Mouse (Mus musculus) liver, embryonic 13.5 days (tissue): ENCODE measurements around the gene Ptgir. TPM values are rescaled to one million over a fixed set of nuclear protein-coding genes. Genes with fewer than 3 reads are reported as not detected.
A peak's percentile ranks its signal among the peaks of the same experiment; 100 is the strongest.

Experiments used
- ATAC-seq: fragments of 200-750 bp; cut with Nextera tagmentation; 2 replicates; pipeline ENCODE4 v1.8.0; 2017; ENCODE audit warnings: low read depth, mild to moderate bottlenecking, moderate number of reproducible peaks, moderate library complexity
- DNase-seq: peaks from one replicate; pipeline ENCODE4 v3.0.0; 2022
- H3K27ac ChIP-seq: fragments of 300-500 bp; sonication (generic); 2 replicates; pipeline ENCODE4 v1.5.1; 2015; ENCODE audit warnings: moderate library complexity, mild to moderate bottlenecking, inconsistent platforms
- H3K27me3 ChIP-seq: fragments of 300-500 bp; sonication (generic); 2 replicates; pipeline ENCODE4 v1.6.1; 2015; ENCODE audit warnings: mild to moderate bottlenecking, inconsistent platforms
- H3K36me3 ChIP-seq: fragments of 300-500 bp; sonication (generic); 2 replicates; pipeline ENCODE4 v1.6.1; 2015; ENCODE audit warnings: mild to moderate bottlenecking, inconsistent platforms
- H3K4me1 ChIP-seq: fragments of 300-500 bp; sonication (generic); replicated peaks from 2 replicates; pipeline ENCODE4 v1.6.1; 2015; ENCODE audit warnings: inconsistent platforms
- H3K4me2 ChIP-seq: fragments of 300-500 bp; sonication (generic); 2 replicates; pipeline ENCODE4 v1.6.1; 2015; ENCODE audit warnings: inconsistent platforms, mild to moderate bottlenecking, moderate library complexity
- H3K4me3 ChIP-seq: fragments of 300-500 bp; sonication (generic); replicated peaks from 2 replicates; pipeline ENCODE4 v1.5.1; 2015; ENCODE audit warnings: mild to moderate bottlenecking, inconsistent platforms
- H3K9ac ChIP-seq: fragments of 300-500 bp; sonication (generic); 2 replicates; pipeline ENCODE4 v1.6.1; 2015; ENCODE audit warnings: mild to moderate bottlenecking, inconsistent platforms
- H3K9me3 ChIP-seq: fragments of 300-500 bp; sonication (generic); replicated peaks from 2 replicates; pipeline ENCODE4 v1.6.1; 2016; ENCODE audit warnings: inconsistent platforms
- WGBS: fragments of 180-500 bp; shearing (Covaris S2); methylation state at CpG from one replicate; pipeline ENCODE4 v1.1.7; 2015; ENCODE audit not compliant: insufficient replicate concordance; 5-methylcytosine and 5-hydroxymethylcytosine counted together
- polyA plus RNA-seq: library from polyadenylated mRNA; unstranded; fragments of >200 nt; fragmentation: Nextera tagmentation; extraction: Ambion mirVana; gene quantifications from 2 replicates; pipeline ENCODE4 v1.2.1, GENCODE M21; 2015

Gene Ptgir
- polyA plus RNA-seq: 1.0 and 1.5 TPM in 2 replicates

GRCm38 (mm10) chr7:16906281-16906680 lies at the start of gene Ptgir:
Gene Ptgir, plus strand, starts transcription at chr7:16906490.
- Histone ChIP-seq H3K4me1 (peaks cover 63% of the 10 kb centered on the region), H3K4me3 (no peak within 1 kb of the TSS), H3K36me3 (no peaks in the 10 kb centered on the region), H3K9me3 (no peaks in the 10 kb centered on the region), H3K27ac (no peak within 1 kb of the TSS), H3K27me3 (peaks cover 35% of the 10 kb centered on the region), H3K4me2 (0 out of 2 replicates have a peak within 1 kb of the TSS, but pooled peaks have one; percentile 8), H3K9ac (no peak within 1 kb of the TSS)
- WGBS: 5% methylated on average over 6 of the region's 6 CpGs
- DNase-seq: no peak
- no peak for ATAC-seq

- DNase-seq (peak; percentile 33), ATAC-seq (peak; percentile 18; the same call in 1 of the 2 replicates)
- Histone ChIP-seq H3K4me2 (no peak overlapping the region), H3K9ac (no peak overlapping the region), H3K4me3 (no peak overlapping the region), H3K9me3 (no peaks in the 10 kb centered on the region), H3K27ac (no peak overlapping the region), H3K27me3 (no peaks in the 10 kb centered on the region), H3K36me3 (peaks cover 39% of the 10 kb centered on the region), H3K4me1 (0 out of 2 replicates have a peak, but pooled peaks cover 2% of the 10 kb centered on the region)
- 43% methylated on average over 17 of the region's 17 CpGs for WGBS
Observed at GRCm38 (mm10) chr7:16858336-16858735, 48.0 kb upstream of the Ptgir start.

- Histone ChIP-seq H3K4me2 (no peak overlapping the region), H3K27ac (no peak overlapping the region), H3K36me3 (peaks cover 37% of the 10 kb centered on the region), H3K9me3 (no peaks in the 10 kb centered on the region), H3K9ac (no peak overlapping the region), H3K4me1 (0 out of 2 replicates have a peak, but pooled peaks cover 2% of the 10 kb centered on the region), H3K27me3 (no peaks in the 10 kb centered on the region), H3K4me3 (no peak overlapping the region)
- WGBS: 24% methylated on average over 5 of the region's 5 CpGs
- no peak for DNase-seq
- ATAC-seq: no peak
Observed at GRCm38 (mm10) chr7:16859902-16860651, 46.2 kb upstream of the Ptgir start.

- peaks cover 14% of the 10 kb centered on the region for H3K4me1 ChIP-seq
- H3K9ac ChIP-seq: no peak overlapping the region
- H3K27ac ChIP-seq: peak overlapping the region; percentile 50
- H3K4me3 ChIP-seq: no peak overlapping the region
- H3K4me2 ChIP-seq: no peak overlapping the region
- H3K36me3 ChIP-seq: peaks cover 23% of the 10 kb centered on the region; the same call in 1 of the 2 replicates
- H3K9me3 ChIP-seq: no peaks in the 10 kb centered on the region
- H3K27me3 ChIP-seq: no peaks in the 10 kb centered on the region
- WGBS: 62% methylated on average over 3 of the region's 3 CpGs
- ATAC-seq: peak; percentile 42; the same call in 1 of the 2 replicates
- DNase-seq: no peak
Observed at GRCm38 (mm10) chr7:16867488-16867887, 38.8 kb upstream of the Ptgir start.

GRCm38 (mm10) chr7:16869497-16869896 lies 36.8 kb upstream of the Ptgir start:
- Histone ChIP-seq H3K27me3 (no peaks in the 10 kb centered on the region), H3K9ac (no peak overlapping the region), H3K36me3 (peaks cover 15% of the 10 kb centered on the region; the same call in 1 of the 2 replicates), H3K4me3 (no peak overlapping the region), H3K27ac (no peak overlapping the region), H3K4me2 (no peak overlapping the region), H3K4me1 (peaks cover 21% of the 10 kb centered on the region), H3K9me3 (no peaks in the 10 kb centered on the region)
- ATAC-seq (peak; percentile 35; the same call in 1 of the 2 replicates), DNase-seq (no peak)
- WGBS: 74% methylated on average over 16 of the region's 16 CpGs

- ATAC-seq: no peak
- Histone ChIP-seq H3K9ac (no peak overlapping the region), H3K27me3 (peaks cover 13% of the 10 kb centered on the region), H3K4me2 (no peak overlapping the region), H3K27ac (no peak overlapping the region), H3K4me3 (no peak overlapping the region), H3K4me1 (peaks cover 38% of the 10 kb centered on the region), H3K36me3 (peaks cover 5% of the 10 kb centered on the region; the same call in 1 of the 2 replicates), H3K9me3 (no peaks in the 10 kb centered on the region)
- no peak for DNase-seq
- WGBS: 76% methylated on average over 10 of the region's 10 CpGs
Observed at GRCm38 (mm10) chr7:16871600-16871999, 34.7 kb upstream of the Ptgir start.

GRCm38 (mm10) chr7:16872478-16872877 lies 33.8 kb upstream of the Ptgir start:
- WGBS: 80% methylated on average over 9 of the region's 9 CpGs
- Histone ChIP-seq H3K9me3 (no peaks in the 10 kb centered on the region), H3K36me3 (peaks cover 5% of the 10 kb centered on the region; the same call in 1 of the 2 replicates), H3K27ac (no peak overlapping the region), H3K4me2 (no peak overlapping the region), H3K9ac (no peak overlapping the region), H3K27me3 (peaks cover 20% of the 10 kb centered on the region), H3K4me3 (no peak overlapping the region), H3K4me1 (peaks cover 34% of the 10 kb centered on the region)
- ATAC-seq (no peak), DNase-seq (no peak)

- Histone ChIP-seq H3K27ac (no peak overlapping the region), H3K9me3 (no peaks in the 10 kb centered on the region), H3K4me2 (no peak overlapping the region), H3K27me3 (peaks cover 20% of the 10 kb centered on the region), H3K9ac (no peak overlapping the region), H3K36me3 (peaks cover 4% of the 10 kb centered on the region; the same call in 1 of the 2 replicates), H3K4me3 (no peak overlapping the region), H3K4me1 (peaks cover 31% of the 10 kb centered on the region)
- 74% methylated on average over 4 of the region's 4 CpGs for WGBS
- DNase-seq (no peak), ATAC-seq (no peak)
Observed at GRCm38 (mm10) chr7:16873392-16873791, 32.9 kb upstream of the Ptgir start.

GRCm38 (mm10) chr7:16874190-16874589 lies 32.1 kb upstream of the Ptgir start:
- H3K4me1 ChIP-seq: peaks cover 31% of the 10 kb centered on the region
- H3K4me2 ChIP-seq: peak overlapping the region; percentile 97
- 0 out of 2 replicates have a peak, but pooled peaks cover 2% of the 10 kb centered on the region for H3K36me3 ChIP-seq
- peak overlapping the region; percentile 74 for H3K27ac ChIP-seq
- peak overlapping the region; percentile 41 for H3K4me3 ChIP-seq
- WGBS: 3% methylated on average over 17 of the region's 17 CpGs
- peaks cover 20% of the 10 kb centered on the region for H3K27me3 ChIP-seq
- 0 out of 2 replicates have a peak overlapping the region, but pooled peaks have one; percentile 28 for H3K9ac ChIP-seq
- no peaks in the 10 kb centered on the region for H3K9me3 ChIP-seq
- DNase-seq (peak; percentile 68), ATAC-seq (no peak)

GRCm38 (mm10) chr7:16874756-16875309 lies 31.5 kb upstream of the Ptgir start:
- WGBS: under 1% methylated on average over 33 of the region's 33 CpGs

GRCm38 (mm10) chr7:16875310-16875325 lies 31.2 kb upstream of the Ptgir start, which contains the start of gene Dact3:
Gene Dact3, plus strand, starts transcription at chr7:16875317.
- WGBS: 0% methylated on average over 1 of the region's 1 CpGs

More at GRCm38 (mm10) chr7:16874756-16875309, 31.5 kb upstream of the Ptgir start:
- ATAC-seq (peak; percentile 96), DNase-seq (peak; percentile 98)
- peaks cover 20% of the 10 kb centered on the region for H3K27me3 ChIP-seq
- peak overlapping the region; percentile 67 for H3K4me3 ChIP-seq
- peaks cover 26% of the 10 kb centered on the region for H3K4me1 ChIP-seq
- no peaks in the 10 kb centered on the region for H3K9me3 ChIP-seq
- peak overlapping the region; percentile 97 for H3K4me2 ChIP-seq
- 0 out of 2 replicates have a peak overlapping the region, but pooled peaks have one; percentile 28 for H3K9ac ChIP-seq
- H3K36me3 ChIP-seq: 0 out of 2 replicates have a peak, but pooled peaks cover 2% of the 10 kb centered on the region
- peak overlapping the region; percentile 74; the same call in 1 of the 2 replicates for H3K27ac ChIP-seq

More at GRCm38 (mm10) chr7:16875310-16875325, 31.2 kb upstream of the Ptgir start, which contains the start of gene Dact3:
- peaks cover 29% of the 10 kb centered on the region for H3K4me1 ChIP-seq
- peaks cover 21% of the 10 kb centered on the region for H3K27me3 ChIP-seq
- H3K9ac ChIP-seq: peak within 1 kb of the TSS; percentile 74
- 0 out of 2 replicates have a peak, but pooled peaks cover 2% of the 10 kb centered on the region for H3K36me3 ChIP-seq
- H3K4me3 ChIP-seq: peak within 1 kb of the TSS; percentile 67
- peak within 1 kb of the TSS; percentile 97 for H3K4me2 ChIP-seq
- DNase-seq: no peak
- H3K27ac ChIP-seq: peak within 1 kb of the TSS; percentile 74
- no peaks in the 10 kb centered on the region for H3K9me3 ChIP-seq
- ATAC-seq: no peak
